Mouse (Mus musculus) urinary bladder, postnatal 10 days (tissue): ENCODE measurements around the gene Ap3d1.

Experiments
- DNase-seq: peaks from one replicate; pipeline ENCODE4 v3.0.0; 2022; ENCODE audit warnings: low spot score

Ap3d1 gene

DNA sequence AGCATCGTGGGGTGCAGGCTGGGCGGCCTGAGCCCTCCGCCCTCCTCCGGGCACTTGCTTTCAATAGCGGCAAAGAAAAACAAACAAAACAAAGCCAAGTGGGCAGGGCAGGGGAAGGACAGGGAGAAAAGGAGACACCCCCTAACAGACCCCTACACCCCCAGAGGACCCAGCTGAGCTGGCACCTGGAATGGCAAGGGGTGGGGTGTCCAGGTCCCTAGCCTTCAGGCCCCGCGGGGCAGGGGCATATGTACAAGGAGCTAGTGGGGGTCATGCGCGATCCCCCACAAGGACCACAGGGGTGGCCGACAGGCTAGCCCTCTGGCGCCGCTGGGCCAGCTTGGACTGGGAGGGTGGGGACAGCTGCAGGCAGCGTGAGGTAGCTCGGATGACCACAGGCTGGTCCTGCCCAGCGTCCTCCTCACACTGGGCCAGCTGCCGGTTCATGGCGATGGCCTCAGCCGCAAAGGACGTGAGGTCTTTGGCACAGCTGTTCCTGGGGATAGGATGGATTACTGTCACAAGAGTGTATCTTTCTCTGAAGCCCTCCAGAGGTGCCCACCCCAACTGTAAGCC lies 75.1 kb downstream of the Ap3d1 start:
- DNase-seq = no peak

- DNase-seq = no peak
Measured at GRCm38 (mm10) chr10:80665981-80666733, 75.9 kb downstream of the Ap3d1 start.

- no peak for DNase-seq
Measured at GRCm38 (mm10) chr10:80665459-80665858, 76.6 kb downstream of the Ap3d1 start.

DNA sequence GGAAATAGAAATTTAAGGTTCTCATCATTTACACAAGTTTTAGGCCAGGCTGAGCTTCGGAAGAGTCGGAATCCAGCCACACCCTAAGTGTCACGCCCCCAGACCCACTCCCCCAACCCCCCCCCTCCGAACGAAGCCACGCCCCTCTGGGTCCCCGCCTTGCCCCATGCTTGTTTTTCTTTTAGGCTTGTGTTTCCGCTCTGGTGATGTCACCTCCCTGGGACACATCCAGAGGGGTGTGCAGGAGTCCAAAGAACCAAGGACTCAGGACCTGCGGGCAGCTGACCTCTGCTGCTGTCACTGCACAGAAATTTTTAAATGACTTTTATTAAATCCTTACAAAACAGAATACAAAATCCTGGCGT lies 77.1 kb downstream of the Ap3d1 start:
- DNase-seq = no peak

DNA sequence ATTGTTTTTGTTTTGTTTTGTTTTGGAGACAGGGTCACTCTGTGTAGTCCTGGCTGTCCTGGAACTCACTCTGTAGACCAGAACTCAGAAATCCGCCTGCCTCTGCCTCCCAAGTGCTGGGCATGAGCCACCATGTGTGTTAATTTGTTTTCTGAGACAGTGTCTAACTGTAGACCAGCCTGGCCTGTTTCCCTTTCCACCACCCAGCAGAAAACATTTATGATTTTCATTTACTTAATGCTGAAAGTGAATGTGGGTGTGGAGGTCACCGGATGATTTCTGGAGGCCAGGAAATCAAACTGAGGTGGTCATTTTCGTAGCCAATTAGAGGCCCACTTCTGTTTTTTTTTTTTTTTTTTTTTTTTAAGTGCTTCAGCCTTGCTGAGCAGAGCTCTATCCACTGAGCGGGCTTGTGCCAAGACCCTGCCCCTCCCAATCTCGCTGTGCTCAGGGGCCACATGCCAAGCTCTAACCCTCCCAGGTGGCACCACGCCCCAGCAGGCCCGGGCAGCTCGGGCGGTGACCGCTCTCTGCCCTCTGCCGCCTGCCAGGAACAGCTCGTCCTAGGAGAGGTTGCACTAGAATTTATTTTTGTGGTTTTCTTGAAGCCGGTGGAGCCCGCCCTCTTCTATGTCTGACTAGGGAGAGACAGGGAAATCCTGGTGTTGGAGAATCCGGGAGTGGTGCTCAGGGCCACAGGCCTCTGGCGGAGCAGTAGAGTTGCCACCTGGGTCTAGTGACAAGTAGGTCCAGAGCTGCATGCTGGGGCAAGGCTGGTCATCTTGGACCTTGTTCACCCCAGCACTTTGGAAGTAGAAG lies 77.7 kb downstream of the Ap3d1 start:
- DNase-seq = peak; percentile 62

DNA sequence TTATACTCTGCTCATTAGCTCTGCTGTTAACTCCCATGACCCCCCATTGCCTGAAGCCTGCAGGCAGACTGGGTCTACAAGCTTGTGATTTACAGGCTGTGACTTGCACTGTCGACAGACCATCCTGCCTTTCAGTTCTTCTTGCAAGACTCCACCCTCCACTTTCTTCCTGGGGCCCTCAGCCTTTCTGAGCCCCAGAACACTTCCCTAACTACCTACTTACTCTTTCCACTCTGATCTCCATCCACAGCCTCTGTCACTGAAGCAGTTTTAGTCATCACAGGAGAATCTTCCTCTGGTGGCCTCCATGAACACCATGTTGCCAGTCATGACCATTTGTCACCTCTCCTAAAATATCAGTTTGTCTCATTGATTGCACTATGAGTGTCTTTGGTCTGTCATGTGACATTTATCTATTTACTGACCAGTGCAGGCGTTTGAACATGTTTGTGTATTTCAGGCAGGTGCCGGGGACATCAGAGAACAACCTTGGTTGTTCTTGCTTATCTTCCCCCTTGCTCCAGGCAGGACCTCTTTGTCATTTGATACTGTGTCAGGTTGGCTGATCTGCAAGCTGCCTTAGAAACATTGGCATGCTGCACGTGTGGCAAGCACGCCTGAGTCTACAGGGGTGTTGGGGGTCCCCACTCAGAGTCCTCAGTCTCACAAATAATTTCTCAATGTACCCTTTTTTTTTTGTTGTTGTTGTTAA lies 78.4 kb downstream of the Ap3d1 start:
- DNase-seq = no peak

DNA sequence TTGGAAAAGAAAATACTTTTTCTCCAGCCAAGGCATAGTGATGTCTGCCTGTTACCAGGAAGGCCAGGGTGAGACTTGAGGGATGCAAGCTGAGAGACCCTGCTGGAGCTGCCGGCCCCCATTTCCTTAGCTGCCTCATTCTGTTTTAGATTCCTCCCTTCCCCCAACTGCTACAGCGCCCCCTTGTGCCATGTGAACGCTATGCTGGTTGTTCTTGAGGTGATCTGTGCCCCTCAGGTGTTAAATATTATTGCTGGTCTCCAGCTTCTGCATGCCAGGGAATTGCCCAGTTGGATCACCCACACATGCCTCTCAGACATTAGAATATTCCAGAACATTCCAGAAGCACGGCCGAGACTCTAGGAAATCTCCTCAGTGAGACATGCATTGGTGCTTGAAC lies 80.9 kb downstream of the Ap3d1 start:
- no peak for DNase-seq

DNA sequence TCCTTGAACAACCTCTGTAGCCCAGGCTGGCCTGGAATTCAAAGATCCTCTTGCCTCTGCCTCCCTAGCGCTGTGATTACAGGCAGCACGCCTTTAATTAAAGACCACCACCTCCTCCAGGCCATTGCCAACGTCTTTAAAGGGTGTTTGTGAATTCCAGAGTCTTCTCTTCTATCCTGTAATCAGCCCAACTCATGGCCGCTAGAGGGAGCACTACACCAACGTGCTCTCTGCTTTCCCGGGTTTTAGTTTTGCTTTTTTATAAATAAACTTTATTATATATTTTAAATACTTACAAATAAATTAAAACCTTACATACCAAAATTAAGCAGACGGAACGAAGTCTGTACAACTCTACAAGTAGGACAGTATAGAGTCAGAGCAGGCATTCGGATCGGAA lies 82.9 kb downstream of the Ap3d1 start:
- no peak for DNase-seq

DNA sequence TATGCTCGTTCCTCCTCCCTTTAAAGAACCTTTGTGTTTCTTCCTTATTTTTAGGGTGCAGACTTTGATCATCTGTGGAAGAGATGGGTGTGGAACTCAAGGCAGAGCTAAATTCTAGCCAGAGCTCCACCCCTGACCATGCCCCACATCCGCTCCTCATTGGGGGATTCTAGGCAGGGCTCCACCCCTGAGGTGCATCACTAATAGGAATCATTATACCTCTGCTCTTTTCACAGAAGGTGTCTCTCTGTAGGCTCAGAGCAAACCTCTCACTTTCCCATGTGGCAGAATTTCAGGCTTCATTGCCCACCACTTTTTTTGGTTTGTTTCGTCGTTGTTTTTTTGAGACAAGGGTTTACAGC lies 83.2 kb downstream of the Ap3d1 start:
- DNase-seq = no peak

- no peak for DNase-seq
Measured at GRCm38 (mm10) chr10:80658194-80658840, 83.7 kb downstream of the Ap3d1 start.
